ENCODE assay signal across 15 mouse cellular contexts in the genomic region with DNA sequence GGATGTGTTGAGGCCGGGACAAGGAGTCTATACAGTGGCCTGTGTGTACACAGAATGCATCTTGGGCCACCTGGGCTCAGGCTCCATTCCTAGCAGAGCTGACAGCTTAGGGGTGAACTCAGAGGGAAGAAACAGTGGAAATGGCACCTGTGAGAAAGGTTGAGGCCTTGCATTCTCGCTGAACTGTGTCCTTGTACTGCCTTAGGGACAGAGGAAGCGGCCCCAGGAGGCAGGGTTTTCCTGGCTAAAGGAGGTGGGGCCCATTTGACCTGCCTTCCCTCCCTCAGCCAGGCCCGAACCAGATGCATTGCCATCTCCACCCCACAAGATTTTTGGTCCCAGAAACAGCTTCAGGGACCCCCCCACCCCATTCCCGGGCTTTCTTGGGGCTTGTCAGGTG. TPM values are rescaled to one million over a fixed set of nuclear protein-coding genes. Genes with fewer than 3 reads are reported as not detected.
DNase-seq lines count a peak whose midpoint lies in the region; ATAC-seq lines count a peak whose summit lies in the region.
"Had no signal": no experiment of that assay in that cellular context is flagged by ENCODE, and none has a peak within 500 bp of the region (broad histone marks: within the 10 kb centered on the region; RNA-seq: fewer than 3 reads in every experiment).

No protein-coding gene starts in this region.

- no peak overlapping the region for H3K4me2 ChIP-seq in lung, embryonic 15.5 days
- no peak overlapping the region for H3K4me2 ChIP-seq in embryonic facial prominence, embryonic 14.5 days (ENCODE audit: low read depth, low read length)
- peak overlapping the region; percentile 31 for H3K4me2 ChIP-seq in hindbrain, embryonic 16.5 days (ENCODE audit: low read length)
- peak overlapping the region; percentile 34; the same call in 1 of the 2 replicates for H3K4me2 ChIP-seq in neural tube, embryonic 12.5 days (replicated peaks)
- H3K4me2 ChIP-seq in heart, embryonic 11.5 days: no peak overlapping the region
- H3K4me2 ChIP-seq: intestine, embryonic 15.5 days; stomach, embryonic 15.5 days had no signal

- H3K36me3 ChIP-seq in lung, embryonic 15.5 days: no peaks in the 10 kb centered on the region
- H3K36me3 ChIP-seq in embryonic facial prominence, embryonic 14.5 days (ENCODE audit: control insufficient read depth, insufficient read depth, low read length): no peaks in the 10 kb centered on the region
- no peaks in the 10 kb centered on the region for H3K36me3 ChIP-seq in hindbrain, embryonic 16.5 days (ENCODE audit: control insufficient read depth, insufficient read depth, low read length)
- H3K36me3 ChIP-seq in neural tube, embryonic 12.5 days: no peaks in the 10 kb centered on the region
- H3K36me3 ChIP-seq in heart, embryonic 11.5 days (ENCODE audit: control insufficient read depth, insufficient read depth, low read length): no peaks in the 10 kb centered on the region
- H3K36me3 ChIP-seq: intestine, embryonic 15.5 days; stomach, embryonic 15.5 days had no signal

- H3K4me3 ChIP-seq in lung, embryonic 15.5 days: no peak overlapping the region
- no peak overlapping the region for H3K4me3 ChIP-seq in embryonic facial prominence, embryonic 14.5 days (ENCODE audit: low read depth, low read length)
- no peak overlapping the region for H3K4me3 ChIP-seq in hindbrain, embryonic 16.5 days (ENCODE audit: low read length)
- H3K4me3 ChIP-seq in neural tube, embryonic 12.5 days: no peak overlapping the region
- no peak overlapping the region for H3K4me3 ChIP-seq in heart, embryonic 11.5 days (ENCODE audit: low read depth, low read length)
- H3K4me3 ChIP-seq: intestine, embryonic 15.5 days; stomach, embryonic 15.5 days had no signal

- peaks cover 37% of the 10 kb centered on the region for H3K27me3 ChIP-seq in lung, embryonic 15.5 days
- peaks cover 47% of the 10 kb centered on the region for H3K27me3 ChIP-seq in embryonic facial prominence, embryonic 14.5 days (replicated peaks; ENCODE audit: control insufficient read depth, insufficient read depth, low read length)
- H3K27me3 ChIP-seq in hindbrain, embryonic 16.5 days (replicated peaks; ENCODE audit: control insufficient read depth, insufficient read depth, low read length): no peaks in the 10 kb centered on the region
- H3K27me3 ChIP-seq in neural tube, embryonic 12.5 days (replicated peaks): peaks cover 1% of the 10 kb centered on the region; the same call in 1 of the 2 replicates
- peaks cover 68% of the 10 kb centered on the region for H3K27me3 ChIP-seq in heart, embryonic 11.5 days (ENCODE audit: control insufficient read depth, insufficient read depth, low read length)

- H3K27ac ChIP-seq in lung, embryonic 15.5 days: peak overlapping the region; percentile 94
- H3K27ac ChIP-seq in embryonic facial prominence, embryonic 14.5 days (replicated peaks; ENCODE audit: low read depth, low read length): no peak overlapping the region
- H3K27ac ChIP-seq in hindbrain, embryonic 16.5 days (ENCODE audit: low read depth, low read length): 0 out of 2 replicates have a peak overlapping the region, but pooled peaks have one; percentile 12
- H3K27ac ChIP-seq in neural tube, embryonic 12.5 days: no peak overlapping the region
- H3K27ac ChIP-seq in heart, embryonic 11.5 days (ENCODE audit: low read depth, low read length): no peak overlapping the region
- H3K27ac ChIP-seq: intestine, embryonic 15.5 days; stomach, embryonic 15.5 days had no signal

- ATAC-seq in lung, embryonic 15.5 days (ENCODE audit: borderline replicate concordance, extremely low read depth, low FRiP score, low TSS enrichment): no peak
- ATAC-seq in embryonic facial prominence, embryonic 14.5 days (ENCODE audit: low read depth): no peak
- ATAC-seq in hindbrain, embryonic 16.5 days: no peak
- no peak for ATAC-seq in neural tube, embryonic 12.5 days (ENCODE audit: low FRiP score, low read depth)
- no peak for ATAC-seq in heart, embryonic 11.5 days (replicated peaks; ENCODE audit: insufficient number of reproducible peaks, low FRiP score, low TSS enrichment)
- ATAC-seq: intestine, embryonic 15.5 days had no signal

- no peak for DNase-seq in lung, postnatal 14 days
- no peak for DNase-seq in embryonic facial prominence, embryonic 14.5 days (ENCODE audit: low spot score)
- DNase-seq in kidney, postnatal 36 days: no peak
- no peak for DNase-seq in right cerebral cortex, postnatal 14 days
- DNase-seq: adrenal gland, postnatal 25 days; gastrocnemius, postnatal 36 days had no signal

- peaks cover 75% of the 10 kb centered on the region for H3K4me1 ChIP-seq in lung, embryonic 15.5 days
- peaks cover 37% of the 10 kb centered on the region for H3K4me1 ChIP-seq in embryonic facial prominence, embryonic 14.5 days (ENCODE audit: control insufficient read depth, insufficient read depth, low read length)
- H3K4me1 ChIP-seq in hindbrain, embryonic 16.5 days (ENCODE audit: control insufficient read depth, insufficient read depth, low read depth, low read length): peaks cover 68% of the 10 kb centered on the region
- H3K4me1 ChIP-seq in neural tube, embryonic 12.5 days: peaks cover 83% of the 10 kb centered on the region
- peaks cover 23% of the 10 kb centered on the region for H3K4me1 ChIP-seq in heart, embryonic 11.5 days (ENCODE audit: control insufficient read depth, insufficient read depth, low read length)

- H3K9me3 ChIP-seq in lung, embryonic 15.5 days: no peaks in the 10 kb centered on the region
- no peaks in the 10 kb centered on the region for H3K9me3 ChIP-seq in embryonic facial prominence, embryonic 14.5 days (ENCODE audit: control insufficient read depth, low read length)
- no peaks in the 10 kb centered on the region for H3K9me3 ChIP-seq in hindbrain, embryonic 16.5 days (ENCODE audit: control insufficient read depth, low read length)
- no peaks in the 10 kb centered on the region for H3K9me3 ChIP-seq in neural tube, embryonic 12.5 days
- H3K9me3 ChIP-seq in heart, embryonic 11.5 days (replicated peaks; ENCODE audit: control insufficient read depth, low read length): no peaks in the 10 kb centered on the region
- H3K9me3 ChIP-seq: intestine, embryonic 15.5 days; stomach, embryonic 15.5 days had no signal

- WGBS in lung, embryonic 15.5 days: 39% methylated on average over 5 of the region's 5 CpGs
- 31% methylated on average over 5 of the region's 5 CpGs for WGBS in embryonic facial prominence, embryonic 14.5 days
- 36% methylated on average over 5 of the region's 5 CpGs for WGBS in hindbrain, embryonic 16.5 days
- 31% methylated on average over 5 of the region's 5 CpGs for WGBS in neural tube, embryonic 12.5 days
- WGBS in heart, embryonic 11.5 days (ENCODE audit: insufficient replicate concordance): 46% methylated on average over 5 of the region's 5 CpGs

- H3K9ac ChIP-seq in lung, embryonic 15.5 days: no peak overlapping the region
- H3K9ac ChIP-seq in embryonic facial prominence, embryonic 14.5 days (ENCODE audit: low read depth, low read length): peak overlapping the region; percentile 3; the same call in 1 of the 2 replicates
- H3K9ac ChIP-seq in hindbrain, embryonic 16.5 days (ENCODE audit: low read depth, low read length): 0 out of 2 replicates have a peak overlapping the region, but pooled peaks have one; percentile 1
- H3K9ac ChIP-seq in neural tube, embryonic 12.5 days: no peak overlapping the region
- H3K9ac ChIP-seq in heart, embryonic 11.5 days (ENCODE audit: low read depth, low read length): no peak overlapping the region
- H3K9ac ChIP-seq: intestine, embryonic 15.5 days; stomach, embryonic 15.5 days had no signal

RNA-seq across cellular contexts. Expression of gene AC124108.1, which starts 4.4 kb away (rescaled TPM):
- polyA plus RNA-seq in lung, embryonic 15.5 days (2015; fragmentation: Nextera tagmentation; extraction: Ambion mirVana): 0.52 and 0.69 TPM in 2 replicates
- polyA plus RNA-seq in embryonic facial prominence, embryonic 14.5 days (2014; fragmentation: Nextera tagmentation; extraction: Ambion mirVana): 0.34 and 0.71 TPM in 2 replicates
- polyA plus RNA-seq in hindbrain, embryonic 16.5 days (2015; fragmentation: Nextera tagmentation; extraction: Ambion mirVana): 1.8 and 2.3 TPM in 2 replicates
- polyA plus RNA-seq in neural tube, embryonic 12.5 days (2016; fragmentation: Nextera tagmentation; extraction: Ambion mirVana): 3.0 and 3.7 TPM in 2 replicates
- polyA plus RNA-seq in heart, embryonic 11.5 days (2014; fragmentation: Nextera tagmentation; extraction: Ambion mirVana): 0.03 TPM in 1 of 2 replicates, not detected in the other
- polyA plus RNA-seq: heart, embryonic 16.5 days; liver, embryonic 16.5 days had no signal

RNA-seq across cellular contexts. Expression of gene Lemd1, which starts 4.5 kb away (rescaled TPM):
- 1.7 and 2.0 TPM in 2 replicates for polyA plus RNA-seq in lung, embryonic 15.5 days (2015; fragmentation: Nextera tagmentation; extraction: Ambion mirVana)
- 0.46 and 2.0 TPM in 2 replicates for polyA plus RNA-seq in embryonic facial prominence, embryonic 14.5 days (2014; fragmentation: Nextera tagmentation; extraction: Ambion mirVana)
- 11.4 and 14.0 TPM in 2 replicates for polyA plus RNA-seq in hindbrain, embryonic 16.5 days (2015; fragmentation: Nextera tagmentation; extraction: Ambion mirVana)
- polyA plus RNA-seq in neural tube, embryonic 12.5 days (2016; fragmentation: Nextera tagmentation; extraction: Ambion mirVana): 11.7 and 11.9 TPM in 2 replicates
- not detected in 2 replicates for polyA plus RNA-seq in heart, embryonic 11.5 days (2014; fragmentation: Nextera tagmentation; extraction: Ambion mirVana)
- polyA plus RNA-seq: heart, embryonic 16.5 days; liver, embryonic 16.5 days had no signal

RNA-seq across cellular contexts. Expression of gene Gm10188, which starts 33.9 kb away (rescaled TPM):
- polyA plus RNA-seq in lung, embryonic 15.5 days (2015; fragmentation: Nextera tagmentation; extraction: Ambion mirVana): not detected in 2 replicates
- polyA plus RNA-seq in embryonic facial prominence, embryonic 14.5 days (2014; fragmentation: Nextera tagmentation; extraction: Ambion mirVana): not detected in 2 replicates
- not detected in 2 replicates for polyA plus RNA-seq in hindbrain, embryonic 16.5 days (2015; fragmentation: Nextera tagmentation; extraction: Ambion mirVana)
- polyA plus RNA-seq in neural tube, embryonic 12.5 days (2016; fragmentation: Nextera tagmentation; extraction: Ambion mirVana): 0.74 and 0.86 TPM in 2 replicates
- polyA plus RNA-seq in heart, embryonic 11.5 days (2014; fragmentation: Nextera tagmentation; extraction: Ambion mirVana): not detected in 2 replicates
- polyA plus RNA-seq: heart, embryonic 16.5 days; intestine, embryonic 15.5 days; liver, embryonic 16.5 days; stomach, embryonic 15.5 days; urinary bladder, adult 2 months had no signal

RNA-seq across cellular contexts. Expression of gene Cdk18, which starts 56.2 kb away (rescaled TPM):
- polyA plus RNA-seq in lung, embryonic 15.5 days (2015; fragmentation: Nextera tagmentation; extraction: Ambion mirVana): 6.5 and 7.7 TPM in 2 replicates
- 2.2 and 2.5 TPM in 2 replicates for polyA plus RNA-seq in embryonic facial prominence, embryonic 14.5 days (2014; fragmentation: Nextera tagmentation; extraction: Ambion mirVana)
- 1.1 and 1.5 TPM in 2 replicates for polyA plus RNA-seq in hindbrain, embryonic 16.5 days (2015; fragmentation: Nextera tagmentation; extraction: Ambion mirVana)
- 0.74 and 0.84 TPM in 2 replicates for polyA plus RNA-seq in neural tube, embryonic 12.5 days (2016; fragmentation: Nextera tagmentation; extraction: Ambion mirVana)
- 4.2 and 4.4 TPM in 2 replicates for polyA plus RNA-seq in heart, embryonic 11.5 days (2014; fragmentation: Nextera tagmentation; extraction: Ambion mirVana)

Comparison
In these comparisons a context has a peak if more than half of its experiments do, and no peak if none do; other contexts are left out.
1. H3K27ac ChIP-seq: peak in lung, embryonic 15.5 days (single experiment) and hindbrain, embryonic 16.5 days (single experiment); none in embryonic facial prominence, embryonic 14.5 days (single experiment), neural tube, embryonic 12.5 days (single experiment) and heart, embryonic 11.5 days (single experiment).
2. H3K4me2 ChIP-seq: peak in hindbrain, embryonic 16.5 days (single experiment) and neural tube, embryonic 12.5 days (single experiment); none in lung, embryonic 15.5 days (single experiment), embryonic facial prominence, embryonic 14.5 days (single experiment) and heart, embryonic 11.5 days (single experiment).
3. H3K9ac ChIP-seq: peak in embryonic facial prominence, embryonic 14.5 days (single experiment) and hindbrain, embryonic 16.5 days (single experiment); none in lung, embryonic 15.5 days (single experiment), neural tube, embryonic 12.5 days (single experiment) and heart, embryonic 11.5 days (single experiment).